Mouse (Mus musculus) adrenal gland, postnatal 4 days (tissue): ENCODE measurements around the gene Nhej1. TPM values are rescaled to one million over a fixed set of nuclear protein-coding genes. Genes with fewer than 3 reads are reported as not detected.

Source experiments
- DNase-seq, 2 experiments: peaks; one replicate each; pipeline ENCODE4 v3.0.0; 2021 to 2022; ENCODE audit warnings: low spot score in 2 of 2, mixed read lengths in 2 of 2
- total RNA-seq, 2 experiments: library from RNA; stranded (reverse); gene quantifications; 2 replicates each; pipeline ENCODE4 v1.2.3; 2021

Gene Nhej1
- total RNA-seq, 2 experiments from 2014 or later, result 4.4 to 4.5 TPM

- DNase-seq, result no peak
Measured at GRCm38 (mm10) chr1:74936221-74936830, 188.7 kb downstream of the Nhej1 start.

DNA sequence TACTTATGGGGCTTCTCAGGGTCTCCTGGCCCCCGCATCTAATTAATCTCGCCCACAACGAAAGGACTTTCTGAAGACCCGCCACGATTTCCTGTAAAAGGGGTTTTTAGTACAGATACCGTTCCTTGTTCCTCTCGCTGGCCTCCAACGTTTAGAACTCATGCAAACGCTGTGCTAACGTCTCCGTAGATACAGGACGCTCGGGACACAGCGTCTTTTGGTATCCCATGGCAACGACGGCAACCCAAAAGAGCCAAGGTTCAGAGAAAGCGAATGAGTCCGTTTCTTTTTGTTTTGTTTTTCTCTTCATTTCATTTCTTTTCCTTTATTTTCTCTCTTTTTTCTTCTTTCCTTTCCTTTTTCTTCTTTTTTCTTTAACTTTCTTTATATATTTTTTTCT lies 189.6 kb downstream of the Nhej1 start, which contains the start of gene Cfap65:
Cfap65 (minus strand) TSS at position 198 of the 400 bp plus-strand sequence.
- DNase-seq, result no peak

DNA sequence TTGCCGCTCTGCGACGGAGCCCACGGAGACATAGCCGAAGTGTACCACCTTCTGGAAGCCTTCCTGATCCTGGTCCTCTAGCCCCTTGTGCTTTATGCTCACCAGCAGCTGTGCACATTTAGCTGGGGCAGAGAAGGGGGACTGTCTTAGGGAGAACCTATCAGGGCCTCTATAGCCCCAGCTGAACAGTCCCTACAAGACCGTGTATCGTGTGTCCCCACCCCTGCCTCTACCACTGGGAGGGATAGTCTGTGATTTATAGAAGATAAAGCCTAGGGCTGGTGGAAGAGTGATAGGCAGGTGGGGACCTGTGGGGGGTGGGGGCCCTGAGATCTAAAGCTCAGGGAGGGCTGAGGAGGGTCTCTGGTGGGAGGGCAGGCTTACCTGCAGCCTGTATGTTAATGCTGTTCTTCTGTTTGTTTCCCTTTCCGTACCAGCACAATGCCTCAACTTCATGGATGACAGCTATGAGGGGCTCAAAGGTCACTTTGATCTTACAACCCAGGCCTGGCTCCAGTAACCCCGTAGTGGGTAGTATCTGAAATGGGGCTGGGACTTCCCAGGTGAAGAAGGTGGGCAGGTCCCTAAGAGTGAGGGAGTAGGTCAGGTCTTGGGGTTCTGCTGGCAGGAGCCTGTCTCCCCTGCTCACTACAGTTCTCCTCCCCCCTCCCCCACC lies 197.2 kb downstream of the Nhej1 start:
- DNase-seq, result no peak

GRCm38 (mm10) chr1:74926721-74927120 lies 198.3 kb downstream of the Nhej1 start:
- DNase-seq, result no peak

- no peak for DNase-seq
Measured at GRCm38 (mm10) chr1:74924464-74924863, 200.5 kb downstream of the Nhej1 start.

Other genes starting within 250 kb of the Nhej1 start
- 1 to 10 TPM; 2.1 to 3.4 TPM for gene Fev, start 239.8 kb downstream of the Nhej1 start, total RNA-seq
- gene Cryba2, start 232.1 kb downstream of the Nhej1 start, total RNA-seq, result 1 to 10 TPM; 2.0 to 3.3 TPM
- not detected for gene Cfap65, start 189.6 kb downstream of the Nhej1 start, total RNA-seq
- gene Ihh, start 173.5 kb downstream of the Nhej1 start, total RNA-seq, result under 1 TPM; 0.45 to 0.70 TPM
- gene Slc23a3, start 8.7 kb upstream of the Nhej1 start, total RNA-seq, result 1 to 10 TPM in 1 of 2 experiments, under 1 TPM in 1; 0.56 to 1.6 TPM
- gene Cnppd1, start 17.5 kb upstream of the Nhej1 start, total RNA-seq, result 10 to 100 TPM; 52.1 to 55.4 TPM
- gene Retreg2, start 17.6 kb upstream of the Nhej1 start, total RNA-seq, result 10 to 100 TPM; 90.3 to 92.2 TPM
- 10 to 100 TPM; 27.5 to 31.4 TPM for gene Zfand2b, start 43.4 kb upstream of the Nhej1 start, total RNA-seq
- 10 to 100 TPM; 42.1 TPM for gene Abcb6, start 55.2 kb upstream of the Nhej1 start, total RNA-seq
- 10 to 100 TPM; 23.0 to 27.3 TPM for gene Ankzf1, start 67.0 kb upstream of the Nhej1 start, total RNA-seq
- 10 to 100 TPM; 38.0 to 41.8 TPM for gene Atg9a, start 67.0 kb upstream of the Nhej1 start, total RNA-seq
- 10 to 100 TPM; 45.2 to 67.4 TPM for gene Glb1l, start 85.6 kb upstream of the Nhej1 start, total RNA-seq
- gene Stk16, start 85.6 kb upstream of the Nhej1 start, total RNA-seq, result 100 to 1,000 TPM in 1 of 2 experiments, 10 to 100 TPM in 1; 96.8 to 110 TPM
- 10 to 100 TPM; 46.4 to 54.4 TPM for gene Tuba4a, start 94.7 kb upstream of the Nhej1 start, total RNA-seq
- not detected for gene A630095N17Rik, start 106.9 kb upstream of the Nhej1 start, total RNA-seq
- gene Dnajb2, start 111.2 kb upstream of the Nhej1 start, total RNA-seq, result 10 to 100 TPM; 40.5 to 42.5 TPM
- 10 to 100 TPM; 79.8 to 81.3 TPM for gene Ptprn, start 139.3 kb upstream of the Nhej1 start, total RNA-seq
- gene Resp18, start 153.2 kb upstream of the Nhej1 start, total RNA-seq, result 100 to 1,000 TPM; 138 to 152 TPM
- gene Dnpep, start 192.8 kb upstream of the Nhej1 start, total RNA-seq, result 100 to 1,000 TPM; 106 to 113 TPM
- 10 to 100 TPM; 40.5 to 78.8 TPM for gene Des, start 235.1 kb upstream of the Nhej1 start, total RNA-seq